Mouse (Mus musculus) kidney, embryonic 16.5 days (tissue): ENCODE measurements at regions not wholly inside any gene's neighbourhood (a gene's known extent, or its start where the extent isn't known, plus 50 kb on each side); places are given as distances from the start of the nearest gene placed in this dataset.

Experiments used
- ATAC-seq: fragments of 200-750 bp; cut with Nextera tagmentation; 2 replicates; pipeline ENCODE4 v1.8.0; 2017; ENCODE audit warnings: moderate TSS enrichment; ENCODE audit not compliant: low FRiP score, low TSS enrichment
- H3K27ac ChIP-seq: fragments of 300-500 bp; sonication (generic); 2 replicates; pipeline ENCODE4 v1.5.1; 2014; ENCODE audit warnings: low read length
- H3K27me3 ChIP-seq: fragments of 300-500 bp; sonication (generic); 2 replicates; pipeline ENCODE4 v1.6.1; 2014; ENCODE audit warnings: low read length, control low read depth, mixed read lengths; ENCODE audit not compliant: insufficient read depth
- H3K36me3 ChIP-seq: fragments of 300-500 bp; sonication (generic); 2 replicates; pipeline ENCODE4 v1.6.1; 2014; ENCODE audit warnings: low read length, control low read depth, mixed read lengths; ENCODE audit not compliant: insufficient read depth
- H3K4me1 ChIP-seq: fragments of 300-500 bp; sonication (generic); 2 replicates; pipeline ENCODE4 v1.6.1; 2014; ENCODE audit warnings: low read length, control low read depth, mixed read lengths; ENCODE audit not compliant: insufficient read depth
- H3K4me2 ChIP-seq: fragments of 300-500 bp; sonication (generic); replicated peaks from 2 replicates; pipeline ENCODE4 v1.6.1; 2014; ENCODE audit warnings: low read depth, low read length
- H3K4me3 ChIP-seq: fragments of 300-500 bp; sonication (generic); 2 replicates; pipeline ENCODE4 v1.5.1; 2014; ENCODE audit warnings: mild to moderate bottlenecking, low read length
- H3K9ac ChIP-seq: fragments of 300-500 bp; sonication (generic); replicated peaks from 2 replicates; pipeline ENCODE4 v1.6.1; 2014; ENCODE audit warnings: low read length
- H3K9me3 ChIP-seq: fragments of 300-500 bp; sonication (generic); 2 replicates; pipeline ENCODE4 v1.6.1; 2016; ENCODE audit warnings: low read length, control low read depth

GRCm38 (mm10) chr12:95639892-95640291, 52.1 kb upstream of the Flrt2 start:
- Histone ChIP-seq H3K36me3 (no peaks in the 10 kb centered on the region), H3K9ac (no peak overlapping the region), H3K4me1 (no peaks in the 10 kb centered on the region), H3K27ac (no peak overlapping the region), H3K27me3 (no peaks in the 10 kb centered on the region), H3K9me3 (no peaks in the 10 kb centered on the region), H3K4me3 (no peak overlapping the region), H3K4me2 (no peak overlapping the region)
- ATAC-seq = no peak

DNA sequence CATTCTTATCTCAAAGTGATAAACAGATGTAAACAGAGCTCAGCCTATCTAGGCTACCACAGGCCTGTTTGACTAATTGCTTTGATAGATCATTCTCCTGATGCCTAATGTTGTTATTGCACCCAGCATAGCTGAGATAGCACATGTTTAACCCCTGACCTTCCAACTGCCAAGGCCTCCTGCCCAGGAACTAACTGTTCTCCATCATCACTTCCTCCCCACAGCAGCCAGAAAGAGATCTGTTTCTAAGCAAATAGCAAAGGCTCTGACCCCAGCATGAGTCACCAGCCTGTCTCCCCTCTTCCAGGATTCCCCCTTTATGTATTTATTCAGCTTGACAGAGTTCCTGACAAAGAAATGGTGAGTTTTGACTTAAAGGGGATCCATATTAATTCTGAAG, 50.4 kb upstream of the Flrt2 start:
- Histone ChIP-seq H3K36me3 (no peaks in the 10 kb centered on the region), H3K4me2 (no peak overlapping the region)
- ATAC-seq = no peak

More for the DNA sequence above, 50.4 kb upstream of the Flrt2 start:
- no peak overlapping the region for H3K27ac ChIP-seq
- H3K27me3 ChIP-seq = no peaks in the 10 kb centered on the region
- H3K4me1 ChIP-seq = no peaks in the 10 kb centered on the region
- H3K4me3 ChIP-seq = no peak overlapping the region
- no peak overlapping the region for H3K9ac ChIP-seq
- H3K9me3 ChIP-seq = no peaks in the 10 kb centered on the region
